Mouse (Mus musculus): ENCODE data around the gene Psmb9.
"Not testable (repeated sequence)": the region's sequence is repeated elsewhere in the genome, so short reads cannot be mapped to it uniquely, and the experiment has no call there.

Psmb9 gene

GRCm38 (mm10) chr17:34183564-34184219, 3.9 kb downstream of the Psmb9 start:
- DNase-seq (ENCODE audit: low spot score) = no peak

GRCm38 (mm10) chr17:34179913-34180859, 7.4 kb downstream of the Psmb9 start:
- no peak for DNase-seq (ENCODE audit: low spot score)

- no peak for DNase-seq (ENCODE audit: low spot score)
Observed at GRCm38 (mm10) chr17:34179019-34179418, 8.5 kb downstream of the Psmb9 start.

GRCm38 (mm10) chr17:34177179-34177578, 10.4 kb downstream of the Psmb9 start:
- DNase-seq (ENCODE audit: low spot score) = no peak

DNA sequence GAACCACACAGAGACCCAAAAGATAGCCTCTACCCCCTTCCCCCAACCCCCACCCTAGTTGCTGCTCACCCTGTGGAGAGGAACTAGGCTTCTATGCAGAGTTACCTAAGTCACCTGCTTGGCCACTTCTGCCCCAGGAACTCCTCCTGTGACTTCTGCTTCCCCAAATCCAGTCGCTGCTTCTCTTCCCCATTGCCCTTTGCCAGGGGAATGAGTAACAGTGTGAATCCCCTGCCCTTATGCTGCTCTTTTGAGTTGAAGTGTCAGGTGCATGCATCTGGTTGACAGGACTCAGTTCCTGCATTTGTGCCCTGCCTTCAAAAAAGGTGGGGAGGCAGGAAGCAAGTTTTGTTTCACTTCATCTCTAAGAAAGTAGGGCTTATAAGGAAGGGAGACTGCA, 13.5 kb downstream of the Psmb9 start:
- DNase-seq (ENCODE audit: low spot score) = no peak

DNA sequence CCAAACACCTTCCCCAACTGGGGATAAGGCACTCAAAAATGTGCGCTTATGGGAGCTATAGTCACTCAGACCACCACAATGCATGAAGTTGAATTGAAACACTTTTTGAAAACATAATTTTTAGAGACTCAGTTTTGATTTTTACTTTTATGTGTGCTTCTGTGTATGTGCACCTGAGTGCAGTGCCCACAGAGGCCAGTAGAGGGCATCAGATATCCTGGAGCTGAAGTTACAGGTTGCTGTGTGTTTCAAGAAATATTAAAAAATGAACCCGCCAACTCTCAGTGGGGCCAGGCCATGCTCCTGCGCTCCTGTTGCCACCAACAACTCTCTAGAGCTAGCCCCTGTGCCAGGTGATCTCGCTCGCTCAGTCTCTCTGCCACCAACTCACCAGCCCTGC, 15.0 kb downstream of the Psmb9 start:
- DNase-seq (ENCODE audit: low spot score) = no peak

- peak; percentile 82 for DNase-seq (ENCODE audit: low spot score)
Observed at GRCm38 (mm10) chr17:34170877-34171498, 16.6 kb downstream of the Psmb9 start.

- DNase-seq (ENCODE audit: low spot score) = no peak
Observed at GRCm38 (mm10) chr17:34170487-34170876, 17.1 kb downstream of the Psmb9 start.

- DNase-seq (ENCODE audit: low spot score) = peak; percentile 26
Observed at GRCm38 (mm10) chr17:34169279-34169678, 18.3 kb downstream of the Psmb9 start.

DNA sequence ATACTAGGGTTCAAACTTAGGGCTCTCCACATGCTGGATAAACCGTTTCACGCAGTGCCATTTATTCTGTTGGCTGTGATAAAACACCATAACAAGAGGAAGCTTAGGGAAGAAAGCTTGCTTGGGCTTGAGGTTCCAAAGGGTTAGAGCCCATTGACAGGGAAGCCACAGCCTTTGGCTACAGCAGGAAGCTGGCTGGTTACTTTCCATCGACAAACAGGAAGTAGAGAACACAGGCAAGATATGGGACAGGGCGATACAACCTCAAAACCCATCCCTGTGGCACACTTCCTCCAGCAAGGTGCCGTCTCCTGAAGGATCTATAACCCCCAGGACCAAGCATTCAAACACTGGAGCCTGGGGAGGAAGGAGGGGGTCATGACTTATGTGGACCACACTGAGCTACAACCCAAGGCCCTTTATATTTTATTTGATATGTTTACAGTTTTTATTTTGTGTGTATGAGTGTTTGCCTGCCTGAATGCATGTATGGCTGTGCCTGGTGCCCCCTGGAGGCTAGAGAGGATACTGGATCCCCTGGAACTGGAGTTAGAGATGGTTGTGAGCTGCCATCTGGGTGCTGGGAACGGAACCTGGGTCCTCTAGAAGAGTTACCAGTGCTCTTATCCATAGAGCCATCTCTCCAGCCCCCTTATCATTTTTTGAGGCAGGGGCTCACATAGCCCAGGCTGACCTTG, 22.4 kb downstream of the Psmb9 start:
- no peak for DNase-seq (ENCODE audit: low spot score)

DNA sequence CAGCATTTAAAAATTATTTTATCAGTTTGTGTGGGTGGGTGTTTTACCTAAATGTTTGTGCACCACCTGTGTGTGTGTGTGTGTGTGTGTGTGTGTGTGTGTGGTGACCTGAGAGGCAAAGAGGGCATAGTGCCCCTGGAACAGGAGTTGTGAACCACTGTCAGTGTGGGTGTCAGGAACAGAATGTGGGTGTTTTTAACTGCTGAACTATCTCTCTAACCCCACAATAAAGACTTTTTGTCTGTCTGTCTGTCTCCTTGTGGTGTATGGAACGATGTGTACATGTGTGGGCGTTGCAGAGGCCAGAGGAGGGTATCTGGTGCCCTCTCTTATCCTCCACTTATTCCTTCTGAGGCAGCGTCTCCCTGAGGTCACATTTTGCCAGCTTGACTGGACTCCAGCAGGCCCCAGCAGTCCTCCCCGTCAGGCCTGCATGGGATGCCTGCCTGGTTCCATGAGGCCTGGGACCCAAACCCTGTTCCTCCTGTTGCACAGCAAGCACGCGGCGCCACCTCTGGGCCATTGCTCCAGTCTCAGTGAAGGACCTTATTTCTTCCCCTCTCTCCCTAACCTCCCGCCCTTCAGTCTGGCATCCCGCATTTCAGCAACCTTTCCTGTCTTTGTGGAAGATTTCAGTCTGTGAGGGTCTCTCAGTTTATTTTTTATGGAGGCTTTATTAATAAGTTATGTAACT, 23.2 kb downstream of the Psmb9 start:
- DNase-seq (ENCODE audit: low spot score) = no peak

DNA sequence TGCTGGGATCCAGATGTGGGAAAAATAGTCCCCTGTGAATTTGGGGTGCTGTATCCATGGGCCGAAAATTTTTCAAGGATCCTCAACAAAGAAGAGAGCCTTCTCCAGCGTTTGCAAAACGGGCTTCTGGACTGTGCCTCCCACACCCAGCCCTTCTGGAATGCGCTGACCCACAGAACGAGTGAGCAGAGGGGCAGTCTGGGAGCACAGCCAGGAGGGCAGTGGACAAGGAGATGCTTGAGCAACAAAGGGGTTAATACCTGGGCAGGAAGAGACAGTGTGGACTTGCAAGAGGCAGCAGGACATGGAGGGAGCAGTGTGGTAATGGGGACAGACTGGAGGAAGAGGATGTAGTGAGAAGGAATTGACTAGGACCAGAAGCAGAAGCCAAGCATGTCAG, 32.0 kb downstream of the Psmb9 start:
- no peak for DNase-seq (ENCODE audit: low spot score)

- DNase-seq (ENCODE audit: low spot score) = no peak
Observed at GRCm38 (mm10) chr17:34152923-34153322, 34.6 kb downstream of the Psmb9 start, which contains the start of gene H2-DMb1. Gene H2-DMb1 (plus strand): TSS chr17:34153072.

DNA sequence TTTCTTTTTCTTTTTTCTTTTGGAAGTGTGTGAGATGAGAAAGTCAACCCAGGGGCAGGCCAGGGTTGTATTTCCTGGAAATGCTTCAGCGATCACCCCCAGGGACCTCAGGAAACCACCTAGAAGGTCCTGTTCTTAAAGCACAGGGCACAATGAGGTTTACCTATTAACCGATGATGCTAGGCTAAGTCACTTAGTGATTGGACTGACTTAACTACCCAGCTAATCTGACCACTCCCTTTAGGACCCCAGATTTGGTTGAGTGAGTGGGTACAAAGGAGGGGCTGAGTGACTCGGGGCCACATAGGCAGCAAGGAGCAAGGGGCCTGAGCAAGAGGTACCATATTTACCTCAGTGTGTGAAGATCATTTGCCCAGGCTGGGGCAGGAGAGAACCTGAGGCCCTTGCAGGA, 42.6 kb downstream of the Psmb9 start:
- no peak for DNase-seq (ENCODE audit: low spot score)

GRCm38 (mm10) chr17:34144221-34144620, 43.3 kb downstream of the Psmb9 start:
- DNase-seq (ENCODE audit: low spot score) = not testable (repeated sequence)

DNA sequence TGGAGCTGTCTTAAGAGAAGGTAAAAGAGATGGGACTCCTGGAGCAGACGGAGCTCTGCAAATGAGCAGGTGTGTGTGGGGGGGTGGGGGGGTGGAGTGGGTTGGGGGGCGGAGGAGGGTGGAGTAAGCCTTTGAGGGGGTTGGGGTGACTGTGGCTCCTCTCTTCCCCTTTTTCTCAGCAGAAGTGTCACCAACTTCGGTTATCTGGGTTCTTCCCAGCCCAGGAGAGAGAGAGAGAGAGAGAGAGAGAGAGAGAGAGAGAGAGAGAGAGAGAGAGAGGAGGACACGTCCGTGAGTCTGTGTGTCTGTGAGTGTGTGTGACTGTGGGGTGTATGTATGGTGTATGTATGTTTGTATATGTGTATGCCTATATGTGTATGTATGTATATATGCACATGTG, 44.1 kb downstream of the Psmb9 start:
- DNase-seq (ENCODE audit: low spot score) = no peak

DNA sequence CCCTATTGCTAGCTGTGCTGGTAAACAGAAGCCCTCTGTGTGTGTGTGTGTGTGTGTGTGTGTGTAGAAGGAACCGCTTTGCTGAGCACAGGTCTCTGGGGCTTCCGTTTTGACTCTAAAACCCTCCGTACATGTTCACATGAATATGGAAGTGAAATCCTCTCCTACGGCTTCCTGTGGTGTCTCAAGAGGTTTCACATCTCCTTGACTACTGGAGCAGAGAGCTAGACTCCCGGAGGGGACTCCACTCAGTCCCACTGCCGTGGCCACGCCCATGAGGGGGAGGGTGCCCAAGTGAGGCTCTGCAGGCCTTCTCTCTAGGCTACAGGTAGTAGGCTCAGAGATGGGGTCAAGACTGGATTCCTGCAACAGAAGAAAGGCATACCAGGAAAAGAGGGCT, 44.5 kb downstream of the Psmb9 start, which contains the start of gene H2-DMb2:
TSS of gene H2-DMb2 (plus strand) at position 275 of the 400 bp plus-strand sequence.
- no peak for DNase-seq (ENCODE audit: low spot score)

DNA sequence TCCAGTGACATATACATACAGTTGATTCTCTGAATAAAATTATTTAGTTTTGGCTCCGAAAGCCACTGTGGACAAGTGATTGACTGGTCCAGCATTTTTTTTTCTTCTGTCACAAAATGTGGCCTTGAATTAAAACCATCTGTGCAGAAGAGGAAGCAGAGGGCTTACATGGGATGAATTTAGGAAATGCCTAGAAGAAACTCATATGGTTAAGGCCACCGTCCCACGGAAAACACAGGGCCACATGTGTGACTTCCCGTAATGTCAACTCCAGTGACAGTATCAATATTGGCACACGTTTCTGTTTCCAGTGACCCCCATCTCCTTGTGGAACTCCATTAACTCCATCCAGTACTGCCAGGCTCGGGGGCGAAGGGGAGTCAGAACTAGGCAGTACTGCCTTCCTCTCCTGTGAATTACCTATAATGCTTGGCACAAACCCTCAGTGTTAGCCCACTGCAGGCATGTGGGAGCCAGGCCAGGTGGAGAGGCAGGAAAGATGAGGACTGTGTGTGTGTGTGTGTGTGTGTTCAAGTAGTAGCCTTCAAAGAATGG, 45.0 kb downstream of the Psmb9 start:
- DNase-seq (ENCODE audit: low spot score) = no peak

DNA sequence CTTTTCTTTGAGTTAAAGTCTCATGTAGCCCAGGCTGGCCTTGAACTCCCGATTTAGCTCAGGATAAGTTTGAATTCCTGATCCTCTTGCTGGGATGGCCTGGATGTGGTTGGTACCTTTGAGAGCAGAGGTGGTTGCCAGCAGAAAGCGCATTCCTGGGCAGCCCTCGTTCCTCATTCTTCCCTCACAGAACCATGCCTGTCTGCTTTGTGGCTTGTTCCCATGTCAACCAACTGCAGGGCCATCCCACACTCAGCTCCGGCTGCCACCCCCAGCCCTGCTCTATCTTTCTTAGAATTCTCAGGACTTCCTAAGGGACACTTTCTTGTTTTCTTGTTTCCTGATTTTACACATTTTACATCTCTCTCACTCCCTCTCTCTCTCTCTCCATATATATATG, 46.1 kb downstream of the Psmb9 start:
- no peak for DNase-seq (ENCODE audit: low spot score)

DNA sequence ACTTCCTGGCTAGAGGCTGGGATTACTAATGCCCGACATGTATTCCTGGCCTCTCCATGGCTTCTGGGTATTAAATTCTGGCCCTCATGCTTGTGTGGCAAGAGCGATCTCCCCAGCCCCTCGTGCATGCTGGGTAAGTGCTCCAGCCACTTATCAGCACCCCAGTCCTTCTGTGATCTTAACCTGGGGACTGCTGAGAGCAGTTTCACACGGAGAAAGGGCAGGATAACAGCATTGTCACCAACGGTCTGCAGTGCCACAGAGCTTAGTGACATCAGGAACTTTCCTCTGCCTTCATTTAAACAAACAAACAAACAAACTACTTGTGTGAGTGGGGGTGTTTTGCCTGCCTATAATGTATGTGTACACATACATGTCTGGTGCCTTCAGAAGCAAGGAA, 47.3 kb downstream of the Psmb9 start:
- no peak for DNase-seq (ENCODE audit: low spot score)

GRCm38 (mm10) chr17:34139416-34139815, 48.1 kb downstream of the Psmb9 start:
- no peak for DNase-seq (ENCODE audit: low spot score)

All from c-Kit-positive CD71-positive TER-119-positive erythroid progenitor cells, embryonic 14.5 days (primary cell).